Mouse (Mus musculus): ENCODE results near the gene Galm. TPM values are rescaled to one million over a fixed set of nuclear protein-coding genes. Genes with fewer than 3 reads are reported as not detected.

Gene Galm
- total and polyA plus RNA-seq, 3 experiments: 0.15 TPM; not detected in 2

DNA sequence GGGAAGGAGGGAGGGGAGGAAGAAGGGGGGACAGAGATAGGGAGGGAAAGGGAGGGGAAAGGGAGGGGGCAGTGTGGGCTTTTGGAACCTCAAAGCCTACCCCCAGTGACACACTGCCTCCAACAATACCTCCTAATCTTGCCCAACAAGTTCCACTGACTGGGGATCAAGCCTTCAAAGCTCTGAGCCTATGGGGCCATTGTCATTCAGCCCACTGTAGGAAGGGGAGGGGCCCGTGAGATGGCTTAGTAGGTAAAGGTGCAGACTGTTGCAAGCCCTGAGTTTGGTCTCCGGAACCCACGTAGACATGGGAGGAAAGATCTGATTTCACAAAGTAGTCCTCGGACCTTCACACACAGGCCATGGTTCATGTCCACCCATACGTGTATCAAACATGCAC is 24.1 kb downstream of the Galm start:
- TF ChIP-seq MAX (IDR thresholded peaks at IDR 0.05; ENCODE audit: low read length) (no peak), MYC (IDR thresholded peaks at IDR 0.05; ENCODE audit: low read depth, low read length) (no peak), CHD1 (IDR thresholded peaks at IDR 0.05; ENCODE audit: low read depth, low read length) (no peak), NRF1 (IDR thresholded peaks at IDR 0.05; ENCODE audit: insufficient read depth, low read depth, low read length, poor library complexity, severe bottlenecking) (no peak), HCFC1 (IDR thresholded peaks at IDR 0.05; ENCODE audit: low read depth, low read length) (no peak), ELF1 (IDR thresholded peaks at IDR 0.05; ENCODE audit: low read depth, low read length) (no peak), ZC3H11A (IDR thresholded peaks at IDR 0.05; ENCODE audit: low read depth, low read length) (no peak), ZNF384 (IDR thresholded peaks at IDR 0.05; ENCODE audit: low read depth, low read length) (no peak), RCOR1 (IDR thresholded peaks at IDR 0.05; ENCODE audit: low read depth, low read length) (no peak)
- Histone ChIP-seq H3K9ac (ENCODE audit: control insufficient read depth, low read depth, low read length, poor library complexity, severe bottlenecking) (no peak overlapping the region), H3K27me3 (ENCODE audit: control insufficient read depth in 1 of 2, insufficient read depth in 2 of 2, low read length in 2 of 2) (peaks cover 4 to 9% of the 10 kb centered on the region in 2 experiments), H3K27ac (ENCODE audit: control insufficient read depth, low read depth, low read length) (no peak overlapping the region), H3K4me3 (ENCODE audit: control insufficient read depth in 1 of 2, insufficient read depth in 1 of 2, low read depth in 2 of 2, low read length in 2 of 2) (no peak overlapping the region), H3K36me3 (ENCODE audit: control insufficient read depth in 1 of 2, insufficient read depth in 2 of 2, low read length in 2 of 2) (no peaks in the 10 kb centered on the region), H3K79me2 (ENCODE audit: control insufficient read depth, insufficient read depth, low read length, poor library complexity) (no peaks in the 10 kb centered on the region), H3K4me1 (ENCODE audit: control insufficient read depth in 1 of 2, insufficient read depth in 2 of 2, low read length in 2 of 2) (0 out of 4 replicates have a peak, but pooled peaks cover 0 to 3% of the 10 kb centered on the region in 2 experiments), H3K9me3 (replicated peaks; ENCODE audit: insufficient read depth, low read length) (no peaks in the 10 kb centered on the region)
- DNase-seq (ENCODE audit: low read depth, low spot score): no peak

DNA sequence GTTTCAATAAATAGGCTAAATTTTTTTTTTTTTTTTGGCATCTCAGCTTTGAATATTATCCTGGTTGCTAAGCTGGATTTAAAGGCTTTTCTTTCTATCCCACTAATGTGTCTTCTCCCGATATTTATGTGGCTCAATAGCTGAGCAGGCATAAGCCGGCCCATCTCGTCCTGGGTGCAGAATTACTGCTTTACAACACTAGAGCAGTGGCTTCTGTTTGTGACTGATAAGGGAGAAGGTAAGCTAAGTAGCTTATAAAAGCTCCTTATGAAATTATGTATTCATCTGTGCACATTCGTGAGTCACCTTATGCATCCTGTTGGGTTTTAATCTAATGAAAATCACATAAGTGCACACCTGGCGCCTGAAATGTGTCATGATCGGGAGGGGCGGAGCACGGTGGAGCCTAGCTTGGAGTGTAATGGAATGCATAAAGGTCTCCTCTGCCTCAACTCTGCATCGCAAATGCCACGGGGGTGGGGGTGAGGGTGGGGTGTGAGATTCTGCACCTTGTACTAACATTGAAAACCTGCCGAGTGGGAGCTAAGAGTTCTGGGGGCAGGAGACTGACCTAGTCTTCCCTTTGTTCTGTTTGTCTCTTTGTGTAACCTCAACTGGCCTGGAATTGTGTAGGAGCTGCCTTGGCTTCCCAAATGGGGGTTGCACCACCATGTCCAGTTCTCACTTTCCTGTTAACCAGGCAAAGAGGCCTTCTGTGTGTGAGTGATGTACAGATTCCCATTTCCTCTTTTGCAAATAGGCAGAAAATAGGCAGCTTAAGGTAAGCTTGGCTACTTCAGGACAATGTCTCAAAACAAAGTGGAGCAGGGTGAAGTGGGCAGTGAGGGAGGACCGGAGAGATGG is 25.7 kb downstream of the Galm start:
- no peaks in the 10 kb centered on the region for H3K9me3 ChIP-seq (replicated peaks; ENCODE audit: insufficient read depth, low read length)
- no peak overlapping the region for H3K4me3 ChIP-seq (ENCODE audit: control insufficient read depth in 1 of 2, insufficient read depth in 1 of 2, low read depth in 2 of 2, low read length in 2 of 2)
- no peak overlapping the region for H3K9ac ChIP-seq (ENCODE audit: control insufficient read depth, low read depth, low read length, poor library complexity, severe bottlenecking)
- no peaks in the 10 kb centered on the region for H3K79me2 ChIP-seq (ENCODE audit: control insufficient read depth, insufficient read depth, low read length, poor library complexity)
- H3K4me1 ChIP-seq (ENCODE audit: control insufficient read depth in 1 of 2, insufficient read depth in 2 of 2, low read length in 2 of 2): 0 out of 4 replicates have a peak, but pooled peaks cover 0 to 3% of the 10 kb centered on the region in 2 experiments
- no peak overlapping the region for H3K27ac ChIP-seq (ENCODE audit: control insufficient read depth, low read depth, low read length)
- H3K36me3 ChIP-seq (ENCODE audit: control insufficient read depth in 1 of 2, insufficient read depth in 2 of 2, low read length in 2 of 2): no peaks in the 10 kb centered on the region
- TF ChIP-seq ETS1 (IDR thresholded peaks at IDR 0.05; ENCODE audit: low read depth, low read length) (no peak), SMC3 (IDR thresholded peaks at IDR 0.05; ENCODE audit: low read depth, low read length) (no peak), EP300 (IDR thresholded peaks at IDR 0.05; ENCODE audit: low read depth in 1 of 2, low read length in 2 of 2) (0 out of 4 replicates have a peak, but pooled peaks of 1 of the 2 experiments have one; percentile 23), TAL1 (IDR thresholded peaks at IDR 0.05; ENCODE audit: low read length) (peak; percentile 68), MYC (IDR thresholded peaks at IDR 0.05; ENCODE audit: low read depth, low read length) (no peak)
- peaks cover 4 to 9% of the 10 kb centered on the region in 2 experiments for H3K27me3 ChIP-seq (ENCODE audit: control insufficient read depth in 1 of 2, insufficient read depth in 2 of 2, low read length in 2 of 2)
- DNase-seq (ENCODE audit: low read depth, low spot score): peak; percentile 35

Measured in MEL (cell line).